Mouse (Mus musculus): ENCODE data around the gene Trp53bp2. TPM values are rescaled to one million over a fixed set of nuclear protein-coding genes. Genes with fewer than 3 reads are reported as not detected.

Gene Trp53bp2
- polyA plus RNA-seq, 1 experiment, result 22.4 TPM

- 30% methylated on average over 8 of the region's 8 CpGs for WGBS
- H3K36me3 ChIP-seq (ENCODE audit: control insufficient read depth, insufficient read depth, low read length), result no peaks in the 10 kb centered on the region
These were observed 32.8 kb upstream of the Trp53bp2 start for GRCm38 (mm10) chr1:182376221-182376620.

DNA sequence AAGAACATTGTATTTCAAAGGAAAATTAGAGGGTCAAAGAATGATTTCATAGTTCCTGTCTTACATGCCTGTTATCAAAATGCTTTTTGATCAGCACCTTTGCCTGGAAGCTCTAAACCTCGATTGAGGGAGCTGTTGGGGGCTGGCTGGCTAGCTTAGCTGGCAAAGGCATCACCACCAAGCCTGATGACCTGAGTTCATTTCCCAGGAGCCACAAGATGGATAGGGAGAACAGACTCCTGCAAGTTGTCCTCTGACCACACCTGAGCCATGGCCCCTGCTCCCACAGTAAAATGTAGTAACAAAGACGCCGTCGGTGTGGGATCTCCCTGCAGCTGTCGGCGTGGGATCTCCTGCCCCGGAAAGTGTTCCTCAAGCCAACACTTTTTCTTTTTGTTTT is 32.1 kb upstream of the Trp53bp2 start:
- 87% methylated on average over 7 of the region's 7 CpGs for WGBS

More at GRCm38 (mm10) chr1:182376221-182376620, 32.8 kb upstream of the Trp53bp2 start:
- Histone ChIP-seq H3K27me3 (ENCODE audit: control insufficient read depth, insufficient read depth, low read length) (no peaks in the 10 kb centered on the region), H3K27ac (ENCODE audit: insufficient read depth, low read depth, low read length) (no peak overlapping the region), H3K4me1 (ENCODE audit: control insufficient read depth, insufficient read depth, insufficient read length, low read length) (no peaks in the 10 kb centered on the region), H3K4me3 (ENCODE audit: low read depth, low read length) (no peak overlapping the region)
- TF ChIP-seq POLR2A (IDR thresholded peaks at IDR 0.05; ENCODE audit: low read depth, low read length) (no peak), CTCF (IDR thresholded peaks at IDR 0.05; ENCODE audit: extremely low read depth, insufficient read length, insufficient replicate concordance, low read depth, low read length) (peak; percentile 72; the same call in 1 of the 2 replicates)

GRCm38 (mm10) chr1:182377519-182377918 is 31.5 kb upstream of the Trp53bp2 start:
- Histone ChIP-seq H3K4me3 (ENCODE audit: low read depth, low read length) (no peak overlapping the region), H3K27ac (ENCODE audit: insufficient read depth, low read depth, low read length) (no peak overlapping the region), H3K4me1 (ENCODE audit: control insufficient read depth, insufficient read depth, insufficient read length, low read length) (no peaks in the 10 kb centered on the region), H3K27me3 (ENCODE audit: control insufficient read depth, insufficient read depth, low read length) (no peaks in the 10 kb centered on the region), H3K36me3 (ENCODE audit: control insufficient read depth, insufficient read depth, low read length) (no peaks in the 10 kb centered on the region)
- TF ChIP-seq POLR2A (IDR thresholded peaks at IDR 0.05; ENCODE audit: low read depth, low read length), result no peak
- TF ChIP-seq CTCF (IDR thresholded peaks at IDR 0.05; ENCODE audit: extremely low read depth, insufficient read length, insufficient replicate concordance, low read depth, low read length), result no peak
- 84% methylated on average over 6 of the region's 6 CpGs for WGBS

More for the DNA sequence above, 32.1 kb upstream of the Trp53bp2 start:
- Histone ChIP-seq H3K4me1 (ENCODE audit: control insufficient read depth, insufficient read depth, insufficient read length, low read length) (no peaks in the 10 kb centered on the region), H3K27ac (ENCODE audit: insufficient read depth, low read depth, low read length) (no peak overlapping the region), H3K27me3 (ENCODE audit: control insufficient read depth, insufficient read depth, low read length) (no peaks in the 10 kb centered on the region), H3K4me3 (ENCODE audit: low read depth, low read length) (no peak overlapping the region), H3K36me3 (ENCODE audit: control insufficient read depth, insufficient read depth, low read length) (no peaks in the 10 kb centered on the region)
- no peak for TF ChIP-seq POLR2A (IDR thresholded peaks at IDR 0.05; ENCODE audit: low read depth, low read length)

DNA sequence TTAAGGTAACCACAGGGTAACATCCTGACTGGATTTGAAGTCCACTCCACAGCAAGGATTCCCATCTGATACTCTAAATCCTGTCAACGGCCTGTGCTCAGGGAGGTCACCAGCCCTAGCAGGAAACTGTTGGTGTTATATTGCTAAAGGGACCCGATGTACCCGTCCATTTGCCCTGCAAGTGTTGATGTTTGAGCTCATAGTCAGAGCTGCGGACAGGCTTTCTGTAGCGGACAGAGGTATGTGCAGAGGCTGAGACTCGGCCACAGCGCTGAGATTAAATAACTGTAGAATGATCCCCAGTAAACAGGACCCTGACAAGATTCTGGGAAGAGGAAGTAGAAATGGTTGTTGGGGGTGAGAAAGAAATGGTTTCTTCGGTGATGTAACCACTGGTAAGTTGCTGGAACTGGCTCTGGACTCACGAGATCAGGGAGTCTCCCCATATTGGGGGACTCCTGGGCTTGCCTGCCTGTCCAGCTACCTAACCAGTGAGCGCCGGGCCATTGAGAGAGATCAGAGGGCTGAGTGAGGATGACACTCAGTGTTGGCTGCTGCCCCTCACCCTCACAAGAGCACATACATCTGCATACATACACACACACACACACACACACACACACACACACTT is 30.7 kb upstream of the Trp53bp2 start:
- H3K27me3 ChIP-seq (ENCODE audit: control insufficient read depth, insufficient read depth, low read length), result no peaks in the 10 kb centered on the region
- H3K36me3 ChIP-seq (ENCODE audit: control insufficient read depth, insufficient read depth, low read length), result no peaks in the 10 kb centered on the region
- TF ChIP-seq POLR2A (IDR thresholded peaks at IDR 0.05; ENCODE audit: low read depth, low read length) (no peak), CTCF (IDR thresholded peaks at IDR 0.05; ENCODE audit: extremely low read depth, insufficient read length, insufficient replicate concordance, low read depth, low read length) (no peak)
- H3K4me1 ChIP-seq (ENCODE audit: control insufficient read depth, insufficient read depth, insufficient read length, low read length), result peaks cover 5% of the 10 kb centered on the region; the same call in 1 of the 2 replicates
- no peak overlapping the region for H3K27ac ChIP-seq (ENCODE audit: insufficient read depth, low read depth, low read length)
- WGBS, result 74% methylated on average over 11 of the region's 11 CpGs
- no peak overlapping the region for H3K4me3 ChIP-seq (ENCODE audit: low read depth, low read length)

GRCm38 (mm10) chr1:182378876-182379275 is 30.1 kb upstream of the Trp53bp2 start:
- no peaks in the 10 kb centered on the region for H3K36me3 ChIP-seq (ENCODE audit: control insufficient read depth, insufficient read depth, low read length)
- no peaks in the 10 kb centered on the region for H3K27me3 ChIP-seq (ENCODE audit: control insufficient read depth, insufficient read depth, low read length)
- H3K4me1 ChIP-seq (ENCODE audit: control insufficient read depth, insufficient read depth, insufficient read length, low read length), result peaks cover 5% of the 10 kb centered on the region; the same call in 1 of the 2 replicates
- H3K4me3 ChIP-seq (ENCODE audit: low read depth, low read length), result no peak overlapping the region
- H3K27ac ChIP-seq (ENCODE audit: insufficient read depth, low read depth, low read length), result no peak overlapping the region
- 76% methylated on average over 7 of the region's 7 CpGs for WGBS
- no peak for TF ChIP-seq POLR2A (IDR thresholded peaks at IDR 0.05; ENCODE audit: low read depth, low read length)
- TF ChIP-seq CTCF (IDR thresholded peaks at IDR 0.05; ENCODE audit: extremely low read depth, insufficient read length, insufficient replicate concordance, low read depth, low read length), result no peak

DNA sequence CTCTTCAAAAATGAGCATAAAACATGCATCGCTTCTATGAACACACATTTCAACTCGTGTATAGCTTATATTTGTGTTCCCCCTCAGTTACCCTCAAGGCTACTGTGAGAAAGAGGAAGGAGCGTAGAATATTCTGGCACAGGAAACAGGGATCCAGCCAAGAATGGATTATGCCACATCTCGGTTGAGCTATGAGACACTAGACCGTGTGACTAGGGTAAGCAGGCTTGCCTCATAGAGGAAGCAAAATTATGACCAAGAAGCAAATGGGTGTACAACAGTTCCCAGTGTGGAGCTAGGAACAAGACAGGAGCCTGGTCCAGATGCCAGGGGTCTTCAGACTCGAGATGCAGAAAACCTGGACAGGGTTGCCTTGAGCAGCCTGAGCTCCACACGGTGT is 28.3 kb upstream of the Trp53bp2 start:
- TF ChIP-seq POLR2A (IDR thresholded peaks at IDR 0.05; ENCODE audit: low read depth, low read length) (no peak), CTCF (IDR thresholded peaks at IDR 0.05; ENCODE audit: extremely low read depth, insufficient read length, insufficient replicate concordance, low read depth, low read length) (no peak)
- Histone ChIP-seq H3K4me1 (ENCODE audit: control insufficient read depth, insufficient read depth, insufficient read length, low read length) (peaks cover 5% of the 10 kb centered on the region; the same call in 1 of the 2 replicates), H3K27ac (ENCODE audit: insufficient read depth, low read depth, low read length) (no peak overlapping the region), H3K4me3 (ENCODE audit: low read depth, low read length) (no peak overlapping the region), H3K36me3 (ENCODE audit: control insufficient read depth, insufficient read depth, low read length) (no peaks in the 10 kb centered on the region), H3K27me3 (ENCODE audit: control insufficient read depth, insufficient read depth, low read length) (no peaks in the 10 kb centered on the region)
- 69% methylated on average over 7 of the region's 7 CpGs for WGBS

DNA sequence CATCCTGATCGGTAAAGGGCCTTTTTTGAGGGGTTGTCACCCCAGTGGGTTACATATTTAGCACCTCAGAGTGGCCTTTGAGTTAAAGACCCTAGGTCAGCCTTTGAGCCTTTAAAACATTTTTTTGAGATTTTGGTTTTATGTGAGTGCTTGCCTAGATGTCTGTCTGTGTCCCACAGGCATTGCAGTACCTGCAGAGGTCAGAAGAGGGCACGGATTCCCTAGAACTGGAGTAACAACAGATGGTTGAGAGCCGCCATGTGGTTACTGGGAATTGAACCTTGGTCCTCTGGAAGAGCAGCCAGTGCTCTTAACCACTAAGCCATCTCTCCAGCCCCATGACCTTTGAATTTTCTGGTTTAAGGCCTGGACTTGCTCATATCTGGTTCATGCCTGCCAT is 27.6 kb upstream of the Trp53bp2 start:
- Histone ChIP-seq H3K4me3 (ENCODE audit: low read depth, low read length) (no peak overlapping the region), H3K4me1 (ENCODE audit: control insufficient read depth, insufficient read depth, insufficient read length, low read length) (peaks cover 5% of the 10 kb centered on the region; the same call in 1 of the 2 replicates), H3K27me3 (ENCODE audit: control insufficient read depth, insufficient read depth, low read length) (no peaks in the 10 kb centered on the region), H3K36me3 (ENCODE audit: control insufficient read depth, insufficient read depth, low read length) (no peaks in the 10 kb centered on the region), H3K27ac (ENCODE audit: insufficient read depth, low read depth, low read length) (no peak overlapping the region)
- TF ChIP-seq POLR2A (IDR thresholded peaks at IDR 0.05; ENCODE audit: low read depth, low read length) (no peak), CTCF (IDR thresholded peaks at IDR 0.05; ENCODE audit: extremely low read depth, insufficient read length, insufficient replicate concordance, low read depth, low read length) (peak; percentile 30; the same call in 1 of the 2 replicates)
- 81% methylated on average over 3 of the region's 3 CpGs for WGBS

Measured in small intestine, adult 2 months (tissue).